Mouse (Mus musculus) limb, embryonic 10.5 days (tissue): ENCODE results near the gene Grm4. TPM values are rescaled to one million over a fixed set of nuclear protein-coding genes. Genes with fewer than 3 reads are reported as not detected.
A peak's percentile ranks its signal among the peaks of the same experiment; 100 is the strongest.

Experiments used
- DNase-seq: peaks from one replicate; pipeline ENCODE4 v3.0.0-alpha.2; 2017; ENCODE audit warnings: low spot score
- H3K27ac ChIP-seq: fragments of 300-500 bp; sonication (generic); 2 replicates; pipeline ENCODE4 v1.5.1; 2016; ENCODE audit warnings: mild to moderate bottlenecking
- H3K27me3 ChIP-seq: fragments of 300-500 bp; sonication (generic); 2 replicates; pipeline ENCODE4 v1.6.1; 2016; ENCODE audit warnings: low read depth, mild to moderate bottlenecking; ENCODE audit not compliant: poor library complexity, severe bottlenecking
- H3K36me3 ChIP-seq: fragments of 300-500 bp; sonication (generic); 2 replicates; pipeline ENCODE4 v1.6.1; 2016; ENCODE audit warnings: mild to moderate bottlenecking, moderate library complexity
- H3K4me1 ChIP-seq: fragments of 300-500 bp; sonication (generic); 2 replicates; pipeline ENCODE4 v1.6.1; 2016
- H3K4me3 ChIP-seq: fragments of 300-500 bp; sonication (generic); 2 replicates; pipeline ENCODE4 v1.5.1; 2016; ENCODE audit warnings: mild to moderate bottlenecking, moderate library complexity
- H3K9me3 ChIP-seq: fragments of 300-500 bp; sonication (generic); replicated peaks from 2 replicates; pipeline ENCODE4 v1.6.1; 2016; ENCODE audit warnings: mild to moderate bottlenecking
- WGBS: fragments of 180-500 bp; shearing (Covaris S2); methylation state at CpG from one replicate; pipeline ENCODE4 v1.1.7; 2016; 5-methylcytosine and 5-hydroxymethylcytosine counted together
- polyA plus RNA-seq: library from polyadenylated mRNA; unstranded; fragments of >200 nt; fragmentation: Nextera tagmentation; extraction: Ambion mirVana; gene quantifications from 2 replicates; pipeline ENCODE4 v1.2.1, GENCODE M21; 2016

Gene Grm4
- polyA plus RNA-seq, 1 experiment from 2014 or later: 0.06 TPM

DNA sequence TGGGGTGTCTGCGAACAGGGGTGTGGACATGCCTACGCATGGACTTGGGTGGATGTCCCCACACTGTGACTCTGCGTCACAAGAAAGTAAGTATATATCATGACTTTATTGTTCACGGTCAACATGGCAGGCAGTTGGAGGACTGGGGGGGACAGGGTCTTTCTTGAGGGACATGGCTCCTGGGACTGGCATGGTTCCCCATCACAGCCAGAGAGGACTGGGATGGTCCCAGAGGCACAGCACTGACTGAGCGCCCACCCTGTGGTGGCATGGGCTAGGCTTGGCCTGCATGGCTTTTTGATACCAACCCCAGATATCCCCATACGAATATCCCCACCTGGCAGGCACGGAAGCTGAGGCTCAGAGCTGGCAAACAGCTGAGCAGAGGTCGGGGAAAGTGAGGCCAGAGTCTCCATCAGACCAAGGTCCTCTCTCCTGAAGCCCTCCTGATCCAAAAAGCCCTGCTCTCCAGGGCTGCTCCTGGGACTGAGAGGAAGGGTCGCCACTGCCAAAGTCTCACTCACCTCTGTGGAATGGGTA, 64.1 kb downstream of the Grm4 start:
- H3K4me3 ChIP-seq: no peak overlapping the region
- H3K4me1 ChIP-seq: no peaks in the 10 kb centered on the region
- H3K27ac ChIP-seq: no peak overlapping the region
- no peak for DNase-seq
- no peaks in the 10 kb centered on the region for H3K36me3 ChIP-seq
- H3K9me3 ChIP-seq: no peaks in the 10 kb centered on the region
- 87% methylated on average over 9 of the region's 9 CpGs for WGBS
- peaks cover 7% of the 10 kb centered on the region; the same call in 1 of the 2 replicates for H3K27me3 ChIP-seq

DNA sequence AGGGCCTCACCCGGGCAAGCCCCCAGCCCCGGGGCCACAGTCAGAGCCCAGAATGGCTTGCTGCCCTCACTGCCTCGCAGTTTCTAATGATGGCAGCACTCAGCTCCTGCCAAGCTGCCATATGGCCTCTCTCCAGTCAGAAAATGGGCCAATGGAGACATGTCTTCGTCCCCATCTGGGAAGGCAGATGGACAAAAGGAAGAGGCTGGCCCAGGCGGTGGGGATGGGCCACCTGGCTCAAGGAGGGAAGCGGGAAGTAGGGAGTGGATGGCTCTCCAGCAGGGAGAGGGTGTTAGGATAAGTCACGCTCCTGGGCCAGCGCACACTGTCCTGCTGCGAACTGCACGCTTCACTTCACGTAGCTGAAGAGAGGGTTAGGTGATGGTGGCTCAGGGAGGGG, 64.8 kb downstream of the Grm4 start:
- Histone ChIP-seq H3K4me1 (no peaks in the 10 kb centered on the region), H3K27me3 (peaks cover 7% of the 10 kb centered on the region; the same call in 1 of the 2 replicates), H3K27ac (no peak overlapping the region), H3K4me3 (no peak overlapping the region), H3K9me3 (no peaks in the 10 kb centered on the region), H3K36me3 (no peaks in the 10 kb centered on the region)
- no peak for DNase-seq
- 76% methylated on average over 11 of the region's 11 CpGs for WGBS

DNA sequence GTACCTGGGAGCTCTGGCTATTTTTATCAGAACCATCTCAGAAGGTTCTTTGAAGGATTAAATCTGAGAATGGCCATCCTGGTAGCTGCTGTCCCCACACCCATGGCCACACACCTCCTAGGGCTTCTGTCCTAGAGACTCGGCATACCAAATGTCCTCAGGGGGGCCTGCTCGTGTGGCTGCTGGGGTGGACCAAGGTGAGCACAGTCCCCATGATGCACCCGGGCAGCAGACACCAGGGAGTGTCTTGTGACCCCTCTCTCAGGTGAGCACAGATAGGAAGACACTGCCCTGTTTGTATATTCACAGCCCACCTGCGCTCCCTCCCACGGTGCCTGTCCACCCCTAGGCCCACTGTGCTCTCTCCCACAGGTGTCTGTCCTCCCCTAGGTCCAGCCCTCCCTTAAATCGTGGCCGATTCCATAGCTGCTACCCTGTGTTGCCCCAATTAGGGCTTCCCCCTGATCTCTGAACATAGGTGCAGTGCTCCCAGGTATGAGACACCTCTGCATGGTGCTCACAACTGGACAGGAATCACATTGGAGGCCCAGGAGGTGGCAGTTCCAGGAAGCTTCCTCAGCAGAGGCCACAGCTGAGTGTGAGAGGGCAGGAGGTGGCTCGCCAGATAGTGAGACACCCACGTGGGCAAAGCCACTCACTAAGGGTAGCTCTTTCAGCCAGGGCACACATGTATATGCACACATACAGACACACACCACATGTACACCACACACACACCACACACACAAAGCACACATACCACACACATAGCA, 66.0 kb downstream of the Grm4 start:
- H3K36me3 ChIP-seq: no peaks in the 10 kb centered on the region
- H3K9me3 ChIP-seq: no peaks in the 10 kb centered on the region
- H3K27ac ChIP-seq: no peak overlapping the region
- no peak overlapping the region for H3K4me3 ChIP-seq
- no peak for DNase-seq
- no peaks in the 10 kb centered on the region for H3K4me1 ChIP-seq
- H3K27me3 ChIP-seq: peaks cover 7% of the 10 kb centered on the region; the same call in 1 of the 2 replicates
- WGBS: 84% methylated on average over 9 of the region's 9 CpGs

DNA sequence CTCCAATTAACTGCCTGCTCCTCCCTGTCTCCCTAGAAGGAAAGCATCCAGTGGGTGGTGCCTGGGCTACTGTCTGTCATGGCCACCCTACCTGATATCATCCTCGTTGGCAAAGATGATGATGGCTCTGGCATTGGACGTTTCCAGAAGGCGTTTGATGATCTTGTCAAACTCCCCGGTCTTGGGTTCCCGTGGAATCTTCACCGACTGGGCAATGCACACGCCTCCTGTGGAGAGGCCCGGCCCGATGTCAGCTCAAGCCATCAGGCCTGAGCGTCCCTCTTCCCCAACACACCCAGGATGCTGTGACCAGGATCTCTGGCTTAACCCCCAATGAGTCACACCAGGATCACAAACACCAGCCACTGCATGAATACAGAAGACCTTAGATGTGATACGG, 66.8 kb downstream of the Grm4 start:
- no peak overlapping the region for H3K4me3 ChIP-seq
- no peaks in the 10 kb centered on the region for H3K4me1 ChIP-seq
- WGBS: 88% methylated on average over 11 of the region's 11 CpGs
- H3K27ac ChIP-seq: no peak overlapping the region
- no peak for DNase-seq
- H3K36me3 ChIP-seq: no peaks in the 10 kb centered on the region
- H3K9me3 ChIP-seq: no peaks in the 10 kb centered on the region
- H3K27me3 ChIP-seq: peaks cover 7% of the 10 kb centered on the region; the same call in 1 of the 2 replicates

DNA sequence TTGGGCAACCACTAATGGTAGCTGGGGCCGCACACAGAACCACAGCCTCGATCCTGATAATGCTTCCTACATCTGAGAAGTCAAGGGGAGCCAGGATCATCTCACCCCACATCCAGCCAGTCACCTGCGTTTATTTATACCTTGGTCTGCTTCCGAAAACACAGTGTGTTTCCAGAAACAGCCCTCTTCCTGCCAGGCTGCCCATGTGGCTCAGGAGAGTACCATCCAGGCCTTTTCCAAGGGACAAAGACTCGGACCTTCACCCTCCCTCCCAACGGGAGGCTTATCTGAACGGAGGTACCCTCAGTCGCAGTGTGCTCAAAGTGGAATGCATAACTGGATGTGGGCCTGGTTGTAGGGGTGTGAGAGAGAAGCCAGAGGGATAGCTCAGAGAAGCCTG, 68.2 kb downstream of the Grm4 start:
- H3K4me3 ChIP-seq: no peak overlapping the region
- WGBS: 83% methylated on average over 8 of the region's 8 CpGs

DNA sequence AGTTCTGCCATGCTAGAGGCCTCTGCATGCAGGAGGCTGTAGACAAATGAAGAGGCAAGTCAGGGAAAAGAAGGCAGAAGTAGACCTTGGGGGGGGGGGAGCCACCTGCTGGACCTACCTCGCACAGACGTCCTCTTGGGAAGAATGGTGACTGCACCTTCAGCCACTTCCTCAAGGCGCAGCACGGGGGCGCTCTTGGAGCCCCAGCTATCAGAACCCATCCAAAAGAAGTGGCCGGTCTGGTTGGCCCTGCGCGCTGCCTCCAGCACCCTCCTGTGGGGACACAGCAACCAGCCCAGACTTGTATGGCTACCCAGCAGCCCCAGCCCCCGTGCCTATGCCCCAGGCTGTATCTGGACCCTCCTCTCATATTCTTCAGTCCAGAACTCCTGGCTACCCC, 69.4 kb downstream of the Grm4 start:
- Histone ChIP-seq H3K4me1 (peaks cover 9% of the 10 kb centered on the region), H3K36me3 (no peaks in the 10 kb centered on the region), H3K27ac (no peak overlapping the region), H3K9me3 (no peaks in the 10 kb centered on the region), H3K4me3 (no peak overlapping the region), H3K27me3 (peaks cover 7% of the 10 kb centered on the region; the same call in 1 of the 2 replicates)
- no peak for DNase-seq
- 22% methylated on average over 9 of the region's 9 CpGs for WGBS

More for the DNA sequence above, 68.2 kb downstream of the Grm4 start:
- peaks cover under 1% of the 10 kb centered on the region; the same call in 1 of the 2 replicates for H3K4me1 ChIP-seq
- no peaks in the 10 kb centered on the region for H3K9me3 ChIP-seq
- H3K27ac ChIP-seq: no peak overlapping the region
- H3K36me3 ChIP-seq: no peaks in the 10 kb centered on the region
- H3K27me3 ChIP-seq: peaks cover 7% of the 10 kb centered on the region; the same call in 1 of the 2 replicates
- no peak for DNase-seq

DNA sequence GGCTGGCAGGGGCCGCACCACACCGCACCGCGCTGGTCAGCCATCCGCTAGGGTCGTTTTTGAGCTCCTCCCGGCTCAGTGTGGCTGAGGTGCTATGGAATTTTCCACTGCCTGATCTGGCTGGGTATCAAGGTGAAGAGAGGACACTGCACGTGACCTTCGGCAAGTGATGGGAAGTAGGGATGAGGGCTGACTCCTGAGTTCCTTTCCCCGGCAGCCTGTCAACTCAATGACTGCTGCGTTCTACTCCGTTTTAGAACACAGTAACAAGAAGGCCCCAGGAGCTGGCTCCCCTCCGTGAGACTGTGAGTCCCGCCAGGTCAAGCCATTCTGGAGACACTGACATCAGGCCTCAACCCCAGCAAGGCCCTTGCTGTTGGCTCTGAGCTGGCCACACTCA, 70.0 kb downstream of the Grm4 start:
- Histone ChIP-seq H3K4me3 (no peak overlapping the region), H3K9me3 (no peaks in the 10 kb centered on the region), H3K27ac (no peak overlapping the region), H3K27me3 (peaks cover 7% of the 10 kb centered on the region; the same call in 1 of the 2 replicates), H3K36me3 (no peaks in the 10 kb centered on the region), H3K4me1 (peaks cover 11% of the 10 kb centered on the region)
- DNase-seq: no peak
- WGBS: 88% methylated on average over 14 of the region's 14 CpGs

DNA sequence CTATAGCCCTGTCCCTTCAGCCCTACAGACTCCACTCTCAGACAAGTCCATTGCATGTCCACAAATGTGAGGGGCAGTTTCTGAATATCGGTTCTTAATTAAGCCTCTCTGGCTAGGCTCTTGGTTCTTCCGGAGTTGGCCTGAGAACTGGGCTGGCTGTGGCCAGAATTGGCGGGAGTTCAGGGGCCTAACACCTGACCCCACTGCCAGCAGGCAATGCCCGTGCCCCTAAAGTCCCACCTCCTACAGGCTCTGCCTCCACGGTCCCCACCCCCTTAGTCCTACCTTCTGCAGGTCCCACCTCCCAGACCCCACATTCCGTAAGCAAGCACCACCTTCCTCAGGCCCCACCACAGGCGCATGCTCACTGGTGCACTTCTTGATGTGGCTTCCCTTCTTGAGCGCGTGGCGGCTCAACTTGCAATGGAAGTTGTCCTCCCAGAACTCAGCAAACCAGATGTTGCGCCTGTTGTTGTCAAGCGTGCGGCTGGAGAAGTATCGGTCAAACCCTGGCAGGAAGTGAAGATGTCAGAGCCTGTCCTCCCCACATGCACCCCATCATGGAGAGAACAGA, 71.4 kb downstream of the Grm4 start:
- Histone ChIP-seq H3K27ac (no peak overlapping the region), H3K4me3 (no peak overlapping the region), H3K9me3 (no peaks in the 10 kb centered on the region), H3K4me1 (peaks cover 23% of the 10 kb centered on the region), H3K27me3 (0 out of 2 replicates have a peak, but pooled peaks cover 4% of the 10 kb centered on the region), H3K36me3 (no peaks in the 10 kb centered on the region)
- DNase-seq: no peak
- 89% methylated on average over 14 of the region's 14 CpGs for WGBS

DNA sequence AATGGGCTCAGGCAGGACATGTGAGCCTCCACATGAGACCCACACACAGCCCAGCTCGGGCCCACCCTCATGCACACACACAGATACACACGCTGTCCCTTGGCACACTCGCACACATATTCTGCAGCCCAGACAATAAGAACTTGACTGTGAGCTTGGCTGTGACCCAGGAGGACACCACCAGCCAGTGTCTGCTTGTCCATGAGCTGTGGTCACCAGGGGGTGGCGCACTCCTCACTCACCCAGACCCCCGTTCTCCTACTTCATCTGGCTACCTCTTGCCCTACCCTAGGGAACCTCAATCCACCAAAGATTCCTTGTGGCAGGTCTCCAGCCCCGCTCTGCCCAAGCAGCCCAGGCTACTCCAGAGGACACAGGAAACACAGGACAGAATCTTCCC, 72.5 kb downstream of the Grm4 start:
- WGBS: 75% methylated on average over 6 of the region's 6 CpGs
- no peak overlapping the region for H3K27ac ChIP-seq

DNA sequence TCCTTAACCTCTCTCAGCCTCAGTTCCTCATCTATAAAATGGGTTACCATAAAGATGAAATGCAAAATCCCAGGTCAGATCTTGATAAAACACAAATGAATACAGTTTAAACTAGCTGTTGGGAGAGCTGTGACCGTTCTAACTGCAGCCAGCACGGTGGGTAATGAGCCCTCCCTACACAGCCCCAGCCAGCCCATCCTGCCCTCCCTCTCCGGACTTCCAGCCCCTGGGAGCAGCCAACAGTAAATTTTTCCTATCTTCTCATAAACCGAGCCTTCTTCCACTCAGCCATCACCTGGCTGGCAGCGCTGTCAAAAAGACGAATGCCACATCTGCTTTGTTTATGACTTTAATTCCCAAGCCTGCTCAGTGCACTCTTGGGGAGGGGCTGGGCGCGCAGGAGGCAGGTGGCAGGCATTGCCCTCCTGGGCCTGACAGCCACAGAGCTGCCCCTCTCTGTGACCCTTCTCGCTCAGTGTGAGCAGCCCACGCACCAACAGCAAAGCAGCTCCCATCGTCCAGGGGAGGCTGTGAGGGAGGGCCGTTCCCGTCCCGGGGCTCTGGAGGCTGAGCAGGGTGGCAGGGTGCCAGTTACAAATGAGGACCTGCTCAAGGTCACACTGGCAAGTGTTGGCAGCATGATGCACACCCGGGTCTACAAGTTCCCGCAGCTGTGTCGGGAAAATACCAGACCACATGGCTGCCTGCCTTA, 75.7 kb downstream of the Grm4 start:
- no peaks in the 10 kb centered on the region for H3K36me3 ChIP-seq
- WGBS: 59% methylated on average over 17 of the region's 17 CpGs
- H3K4me1 ChIP-seq: peaks cover 46% of the 10 kb centered on the region
- H3K4me3 ChIP-seq: no peak overlapping the region
- H3K27ac ChIP-seq: no peak overlapping the region
- no peaks in the 10 kb centered on the region for H3K9me3 ChIP-seq
- no peak for DNase-seq
- peaks cover 8% of the 10 kb centered on the region for H3K27me3 ChIP-seq

More for the DNA sequence above, 72.5 kb downstream of the Grm4 start:
- peak; percentile 42 for DNase-seq
- Histone ChIP-seq H3K4me3 (no peak overlapping the region), H3K4me1 (peaks cover 26% of the 10 kb centered on the region), H3K9me3 (no peaks in the 10 kb centered on the region), H3K27me3 (0 out of 2 replicates have a peak, but pooled peaks cover 3% of the 10 kb centered on the region), H3K36me3 (no peaks in the 10 kb centered on the region)

DNA sequence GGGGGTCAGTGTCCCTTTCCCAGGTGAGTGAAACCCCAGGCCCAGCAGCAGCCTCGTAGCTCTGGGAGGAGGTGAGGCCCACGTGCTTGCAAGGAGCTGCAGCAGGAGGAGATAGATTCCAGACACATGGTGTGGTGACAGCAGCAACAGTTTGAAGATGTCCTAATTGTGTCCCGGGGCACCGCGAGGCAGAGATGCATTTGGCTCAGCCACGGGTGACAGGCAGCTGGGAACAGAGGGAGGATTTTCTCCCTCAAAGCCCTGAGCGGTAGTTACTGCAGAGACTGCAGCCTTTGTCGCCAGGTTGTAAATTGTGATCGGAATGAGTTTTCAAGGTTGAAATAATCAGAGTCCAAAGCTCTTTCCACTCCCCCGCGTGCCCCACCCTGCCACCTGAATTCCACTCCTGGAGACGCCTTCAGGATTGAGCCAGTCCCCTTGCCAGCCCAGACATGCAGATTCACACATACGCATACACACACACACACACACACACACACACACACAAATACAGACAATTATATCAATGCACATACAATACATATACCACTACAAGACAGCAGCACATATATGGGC, 78.6 kb downstream of the Grm4 start:
- H3K4me3 ChIP-seq: no peak overlapping the region
- peak overlapping the region; percentile 15; the same call in 1 of the 2 replicates for H3K27ac ChIP-seq
- 43% methylated on average over 13 of the region's 13 CpGs for WGBS
- peaks cover 8% of the 10 kb centered on the region for H3K27me3 ChIP-seq
- DNase-seq: no peak
- H3K9me3 ChIP-seq: no peaks in the 10 kb centered on the region
- H3K4me1 ChIP-seq: peaks cover 41% of the 10 kb centered on the region
- no peaks in the 10 kb centered on the region for H3K36me3 ChIP-seq

DNA sequence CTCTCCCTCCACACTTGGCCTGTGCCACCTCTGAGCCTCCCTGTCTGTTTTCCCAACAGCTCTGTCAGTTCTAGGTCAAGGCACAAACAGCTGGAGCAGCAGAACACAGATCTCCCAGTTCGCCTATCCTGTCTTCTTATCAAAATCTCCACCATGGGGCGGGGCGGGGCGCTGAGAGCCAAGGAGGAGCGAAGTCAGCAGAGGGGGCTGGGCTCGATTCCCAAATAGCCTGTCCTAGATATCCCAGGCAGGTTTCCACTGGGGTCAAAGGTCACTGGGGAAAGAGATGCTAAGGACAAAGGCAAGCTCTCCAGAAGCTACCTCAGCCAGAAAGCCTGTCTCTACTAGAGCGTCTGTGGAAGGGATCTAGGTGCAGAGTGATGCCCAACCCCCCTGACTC, 79.4 kb downstream of the Grm4 start:
- H3K27me3 ChIP-seq: peaks cover 8% of the 10 kb centered on the region
- H3K9me3 ChIP-seq: no peaks in the 10 kb centered on the region
- H3K36me3 ChIP-seq: no peaks in the 10 kb centered on the region
- H3K27ac ChIP-seq: no peak overlapping the region
- no peak for DNase-seq
- WGBS: 69% methylated on average over 7 of the region's 7 CpGs
- peaks cover 37% of the 10 kb centered on the region for H3K4me1 ChIP-seq
- H3K4me3 ChIP-seq: no peak overlapping the region
